Mouse (Mus musculus): ENCODE data around the gene Bloc1s3. TPM values are rescaled to one million over a fixed set of nuclear protein-coding genes. Genes with fewer than 3 reads are reported as not detected.

Gene Bloc1s3
- 3.4 and 4.0 TPM in 2 replicates for polyA plus RNA-seq (2012; ENCODE audit: insufficient read depth, insufficient read length, missing spikeins)

DNA sequence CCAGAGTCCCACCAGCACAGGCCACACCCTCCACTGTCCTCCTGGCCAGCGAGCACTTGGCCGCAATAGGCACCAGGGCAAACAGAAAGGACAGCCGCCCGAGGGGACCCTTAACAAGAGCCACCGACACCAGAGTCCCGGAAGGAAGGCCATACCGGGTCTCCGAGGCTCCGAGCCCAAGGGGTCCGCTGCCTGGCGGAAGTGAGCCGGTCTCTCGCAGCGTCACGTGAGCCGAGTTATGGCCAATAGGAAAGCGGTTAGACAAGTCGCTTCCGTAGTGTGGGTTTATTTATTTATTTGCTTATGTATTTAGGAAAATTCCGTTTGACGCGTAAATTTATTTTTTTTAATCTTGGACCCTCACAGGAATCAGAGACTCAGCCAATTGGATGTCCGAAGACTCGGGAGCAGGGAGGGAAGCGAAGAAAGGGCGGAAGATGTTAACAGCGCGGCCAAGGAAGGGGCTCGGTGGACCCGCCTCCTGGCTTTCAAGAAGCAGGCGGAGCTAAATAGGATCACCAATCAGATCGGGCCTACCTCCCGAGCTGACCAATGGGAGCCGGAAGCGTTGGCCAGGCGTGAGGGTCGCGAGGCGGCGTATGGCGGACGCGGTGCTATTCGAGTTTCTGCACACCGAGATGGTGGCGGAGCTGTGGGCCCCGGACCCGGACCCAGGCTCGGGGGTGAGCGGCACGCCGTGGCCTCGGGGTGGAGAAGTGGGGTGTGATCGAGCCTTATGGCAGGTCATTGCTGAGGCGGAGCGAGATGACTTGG lies at the start of gene Bloc1s3, which contains the start of gene Trappc6a:
Gene Bloc1s3 (minus strand): TSS at position 218 of the 774 bp plus-strand sequence.
Gene Trappc6a (plus strand): TSS at position 246 of the 774 bp plus-strand sequence.
- Histone ChIP-seq H3K27ac (replicated peaks; ENCODE audit: low read depth, low read length) (peak within 1 kb of the TSS; percentile 77), H3K4me1 (ENCODE audit: control insufficient read depth, insufficient read depth, insufficient read length, low read length) (peaks cover 3% of the 10 kb centered on the region), H3K4me3 (ENCODE audit: insufficient read depth, low read depth, low read length) (peak within 1 kb of the TSS; percentile 95)

DNA sequence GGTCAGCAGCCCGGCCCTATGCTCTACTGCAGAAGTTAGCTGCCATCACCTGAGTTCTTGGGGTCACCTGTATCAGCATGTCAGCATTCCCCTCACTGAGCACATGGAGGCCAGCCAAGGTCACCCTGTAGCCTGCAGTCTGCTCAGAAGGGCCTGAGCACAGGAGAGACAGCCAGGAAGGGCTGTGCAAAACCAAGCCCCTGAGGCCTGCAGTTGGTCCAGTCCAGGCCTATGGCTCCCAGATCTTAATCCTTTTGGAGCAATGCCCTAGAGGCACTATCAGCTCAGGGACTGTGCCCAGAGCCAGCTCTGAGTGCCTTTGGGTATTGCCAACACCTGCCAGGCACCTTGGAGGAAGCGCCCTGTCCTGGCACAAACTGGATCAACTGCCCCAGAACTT lies 48.9 kb upstream of the Bloc1s3 start:
- Histone ChIP-seq H3K27ac (replicated peaks; ENCODE audit: low read depth, low read length) (no peak overlapping the region), H3K4me1 (ENCODE audit: control insufficient read depth, insufficient read depth, insufficient read length, low read length) (peaks cover 58% of the 10 kb centered on the region), H3K4me3 (ENCODE audit: insufficient read depth, low read depth, low read length) (no peak overlapping the region)

DNA sequence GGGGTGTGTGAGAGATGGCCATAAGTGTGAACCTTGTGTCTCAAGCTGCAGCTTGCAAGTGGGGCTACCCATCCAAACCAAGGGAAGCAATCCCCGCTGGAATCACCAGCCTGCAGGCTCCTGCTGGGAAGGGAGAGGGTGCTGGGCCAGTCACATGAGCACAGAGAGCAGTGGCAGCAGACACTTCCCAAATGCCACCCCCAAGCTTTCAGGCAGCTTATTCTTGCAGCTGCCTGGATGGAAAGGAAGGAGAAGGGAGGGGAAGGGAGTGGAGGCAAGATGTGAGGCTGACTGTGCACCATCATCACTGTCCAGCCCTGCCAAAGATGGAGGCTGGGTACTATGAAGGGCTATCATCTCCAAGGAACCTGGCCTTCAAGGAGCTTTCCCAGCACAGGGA lies 46.0 kb upstream of the Bloc1s3 start:
- Histone ChIP-seq H3K4me1 (ENCODE audit: control insufficient read depth, insufficient read depth, insufficient read length, low read length) (peaks cover 48% of the 10 kb centered on the region), H3K27ac (replicated peaks; ENCODE audit: low read depth, low read length) (no peak overlapping the region), H3K4me3 (ENCODE audit: insufficient read depth, low read depth, low read length) (no peak overlapping the region)

DNA sequence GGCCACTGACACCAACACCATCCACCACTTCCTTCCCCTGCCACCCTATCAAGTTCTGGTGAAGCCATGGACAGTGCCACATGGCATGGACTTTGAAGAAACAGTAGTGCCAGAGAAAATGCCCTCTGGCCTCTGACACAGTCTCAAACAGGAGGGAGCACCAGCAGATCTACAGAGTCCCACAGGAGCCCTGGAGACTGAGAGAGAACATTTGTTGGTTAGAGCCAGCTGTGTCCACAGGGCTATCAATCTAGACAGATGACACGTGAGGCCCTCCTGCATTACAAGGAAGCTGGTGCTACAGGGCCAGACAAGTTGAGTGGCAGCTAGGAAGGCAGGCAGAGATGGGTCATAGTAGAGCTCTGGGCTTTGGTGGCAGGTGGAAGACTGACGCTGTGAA lies 44.3 kb upstream of the Bloc1s3 start:
- Histone ChIP-seq H3K27ac (replicated peaks; ENCODE audit: low read depth, low read length) (no peak overlapping the region), H3K4me1 (ENCODE audit: control insufficient read depth, insufficient read depth, insufficient read length, low read length) (peaks cover 40% of the 10 kb centered on the region), H3K4me3 (ENCODE audit: insufficient read depth, low read depth, low read length) (no peak overlapping the region)

DNA sequence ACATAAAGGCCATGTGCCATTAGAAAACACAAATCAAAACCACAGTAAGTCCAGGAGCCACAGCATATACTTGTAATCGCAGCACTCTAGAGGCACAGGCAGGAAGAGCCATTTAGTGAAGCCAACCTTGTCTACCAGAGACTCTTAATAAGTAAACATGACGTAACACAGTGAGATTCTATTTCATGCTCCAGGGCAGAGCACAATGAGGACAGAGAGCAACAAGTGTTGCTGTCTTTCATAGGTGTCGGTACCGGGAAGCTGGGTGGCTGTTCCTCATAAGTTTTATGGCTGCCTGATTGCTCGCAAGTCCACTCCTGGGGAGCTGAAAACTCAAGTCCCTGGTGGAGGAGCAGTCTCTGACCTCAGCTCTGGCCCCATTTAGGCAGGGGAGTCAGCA lies 43.5 kb upstream of the Bloc1s3 start:
- H3K4me1 ChIP-seq (ENCODE audit: control insufficient read depth, insufficient read depth, insufficient read length, low read length) = peaks cover 40% of the 10 kb centered on the region
- no peak overlapping the region for H3K4me3 ChIP-seq (ENCODE audit: insufficient read depth, low read depth, low read length)
- no peak overlapping the region for H3K27ac ChIP-seq (replicated peaks; ENCODE audit: low read depth, low read length)

DNA sequence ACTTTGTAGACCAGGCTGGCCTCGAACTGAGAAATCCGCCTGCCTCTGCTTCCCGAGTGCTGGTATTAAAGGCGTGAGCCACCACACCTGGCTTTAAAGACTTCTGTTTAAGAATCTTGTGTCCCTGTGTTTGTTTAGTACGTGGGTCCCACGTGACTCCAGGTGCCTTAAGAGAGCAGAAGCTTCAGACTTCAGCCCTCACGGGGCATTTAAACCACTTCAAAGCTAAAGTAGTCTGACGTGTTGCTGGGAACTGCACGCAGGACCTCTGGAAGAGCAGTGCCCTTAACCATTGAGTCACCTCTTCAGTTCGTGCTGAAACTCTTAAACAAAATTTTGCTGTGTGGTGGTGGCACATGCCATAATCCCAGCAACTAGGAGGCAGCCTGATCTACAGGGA lies 41.2 kb upstream of the Bloc1s3 start:
- Histone ChIP-seq H3K27ac (replicated peaks; ENCODE audit: low read depth, low read length) (no peak overlapping the region), H3K4me3 (ENCODE audit: insufficient read depth, low read depth, low read length) (no peak overlapping the region)

DNA sequence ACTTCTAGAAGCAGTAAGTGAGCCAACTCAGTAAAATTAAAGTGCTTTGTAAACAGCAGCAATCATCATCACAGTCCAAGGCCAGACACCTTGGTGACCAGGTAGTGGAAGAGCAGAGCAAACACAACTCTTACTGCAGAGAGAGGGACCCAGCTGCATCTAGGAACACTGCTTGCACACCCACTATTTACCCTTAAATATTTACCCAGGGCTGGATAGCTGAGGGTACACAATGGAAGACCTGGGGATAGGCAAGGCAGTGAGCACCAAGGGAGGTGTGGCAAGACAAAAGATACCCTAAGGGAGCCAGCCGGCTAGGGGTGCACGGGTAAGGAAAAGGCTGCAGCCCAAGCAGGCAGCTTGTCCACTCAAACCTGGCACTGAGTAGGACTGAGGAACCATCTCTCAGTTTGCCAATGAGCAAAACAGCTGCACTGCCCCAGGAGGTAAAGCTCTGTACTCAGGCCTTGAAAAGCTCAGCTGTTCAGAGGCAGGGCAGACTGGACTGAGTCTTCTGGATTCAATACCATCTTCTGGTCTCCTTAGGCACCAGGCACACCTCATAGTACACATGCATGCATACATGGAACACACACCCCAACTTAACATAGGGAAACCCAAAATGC lies 39.3 kb upstream of the Bloc1s3 start:
- H3K4me1 ChIP-seq (ENCODE audit: control insufficient read depth, insufficient read depth, insufficient read length, low read length) = peaks cover 22% of the 10 kb centered on the region
- no peak overlapping the region for H3K27ac ChIP-seq (replicated peaks; ENCODE audit: low read depth, low read length)
- no peak overlapping the region for H3K4me3 ChIP-seq (ENCODE audit: insufficient read depth, low read depth, low read length)

More for the DNA sequence above, 41.2 kb upstream of the Bloc1s3 start:
- peaks cover 32% of the 10 kb centered on the region for H3K4me1 ChIP-seq (ENCODE audit: control insufficient read depth, insufficient read depth, insufficient read length, low read length)

DNA sequence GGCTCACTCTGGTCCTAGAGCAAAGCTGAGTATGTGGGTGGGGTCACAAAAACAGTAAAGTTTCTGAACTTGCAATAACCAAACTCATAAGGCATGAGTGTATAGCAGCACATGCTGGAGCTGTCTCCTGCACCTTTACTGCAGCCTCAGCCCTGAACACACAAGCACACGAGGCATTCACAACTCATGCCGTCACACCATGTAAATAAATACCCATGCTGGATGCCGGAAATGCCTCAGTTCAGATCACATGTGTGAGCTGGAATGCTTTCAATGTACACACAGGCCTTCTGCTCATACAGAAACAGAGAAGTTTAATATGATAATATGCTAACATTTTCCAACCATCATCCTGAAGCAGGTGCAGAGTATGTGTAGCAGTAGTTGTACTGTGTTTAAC lies 37.8 kb upstream of the Bloc1s3 start:
- no peak overlapping the region for H3K4me3 ChIP-seq (ENCODE audit: insufficient read depth, low read depth, low read length)
- no peak overlapping the region for H3K27ac ChIP-seq (replicated peaks; ENCODE audit: low read depth, low read length)
- peaks cover 31% of the 10 kb centered on the region for H3K4me1 ChIP-seq (ENCODE audit: control insufficient read depth, insufficient read depth, insufficient read length, low read length)

DNA sequence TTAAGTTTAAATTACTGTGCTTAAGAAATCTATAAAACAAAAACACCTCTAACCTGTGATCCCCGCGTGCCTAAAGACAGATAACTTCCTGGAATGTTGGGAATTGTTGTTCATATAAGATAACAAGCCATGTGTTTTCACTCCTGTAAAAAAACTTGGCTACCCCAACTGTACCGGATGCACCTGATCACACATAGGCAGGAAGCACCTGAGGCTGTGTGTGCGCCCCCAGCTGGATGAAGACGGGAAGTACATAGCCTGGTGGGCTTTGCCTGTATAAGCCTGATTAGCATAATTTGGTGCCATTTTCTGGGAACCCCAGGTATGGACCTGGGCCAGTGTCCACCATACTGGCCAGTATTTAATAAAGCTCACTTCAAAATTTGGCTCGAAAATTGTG lies 35.4 kb upstream of the Bloc1s3 start:
- Histone ChIP-seq H3K4me3 (ENCODE audit: insufficient read depth, low read depth, low read length) (no peak overlapping the region), H3K27ac (replicated peaks; ENCODE audit: low read depth, low read length) (no peak overlapping the region), H3K4me1 (ENCODE audit: control insufficient read depth, insufficient read depth, insufficient read length, low read length) (peaks cover 33% of the 10 kb centered on the region)

DNA sequence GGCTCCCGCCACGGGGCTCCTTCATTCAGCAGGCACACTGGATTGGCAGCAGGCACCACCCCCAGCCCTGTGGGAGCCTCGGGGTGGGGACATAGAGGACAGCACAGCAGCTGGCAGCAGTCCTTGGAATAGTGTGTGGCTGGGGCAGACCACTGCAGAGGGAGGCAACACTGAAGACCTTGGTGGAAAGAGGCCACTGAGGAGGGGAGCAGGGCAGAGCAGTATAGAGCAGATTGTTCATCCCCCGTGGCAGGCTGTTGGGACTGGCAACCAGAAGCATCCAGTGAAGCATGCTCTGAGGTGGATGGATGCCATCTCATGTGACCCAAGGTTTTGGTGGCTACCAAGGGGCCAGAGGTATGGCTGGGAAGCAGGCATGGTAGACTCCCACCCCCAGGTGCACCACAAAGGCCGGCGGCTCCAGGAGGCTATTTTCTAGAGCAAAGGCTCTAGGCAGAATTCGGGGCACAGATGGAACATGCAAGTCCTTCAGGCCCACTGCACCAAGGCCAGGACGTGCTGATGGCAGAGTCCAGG lies 34.1 kb upstream of the Bloc1s3 start:
- no peak overlapping the region for H3K27ac ChIP-seq (replicated peaks; ENCODE audit: low read depth, low read length)
- H3K4me1 ChIP-seq (ENCODE audit: control insufficient read depth, insufficient read depth, insufficient read length, low read length) = peaks cover 28% of the 10 kb centered on the region
- no peak overlapping the region for H3K4me3 ChIP-seq (ENCODE audit: insufficient read depth, low read depth, low read length)

DNA sequence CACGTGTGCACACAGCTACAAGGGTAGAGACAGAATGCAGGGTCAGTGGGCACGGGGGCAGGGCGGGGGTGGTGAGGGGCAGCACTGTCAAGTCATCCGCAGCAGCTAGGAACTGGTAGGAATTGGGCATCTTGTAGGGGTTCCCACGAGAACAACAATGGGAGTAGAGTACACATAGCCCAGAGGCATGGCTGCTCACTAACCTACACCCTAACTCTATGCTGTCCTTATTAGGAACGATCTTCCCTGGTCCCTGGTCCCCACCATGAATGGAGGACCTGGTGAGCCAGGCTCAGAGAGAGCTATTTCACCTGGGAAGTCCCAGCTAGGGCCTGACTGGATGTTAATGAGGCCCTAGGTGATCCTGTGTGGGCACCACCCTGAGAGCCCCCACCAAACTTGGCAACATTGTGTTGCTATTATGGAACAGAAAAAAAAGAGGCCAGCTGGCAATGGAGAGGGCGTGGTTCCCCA lies 33.6 kb upstream of the Bloc1s3 start:
- Histone ChIP-seq H3K27ac (replicated peaks; ENCODE audit: low read depth, low read length) (no peak overlapping the region), H3K4me3 (ENCODE audit: insufficient read depth, low read depth, low read length) (no peak overlapping the region), H3K4me1 (ENCODE audit: control insufficient read depth, insufficient read depth, insufficient read length, low read length) (peaks cover 25% of the 10 kb centered on the region)

DNA sequence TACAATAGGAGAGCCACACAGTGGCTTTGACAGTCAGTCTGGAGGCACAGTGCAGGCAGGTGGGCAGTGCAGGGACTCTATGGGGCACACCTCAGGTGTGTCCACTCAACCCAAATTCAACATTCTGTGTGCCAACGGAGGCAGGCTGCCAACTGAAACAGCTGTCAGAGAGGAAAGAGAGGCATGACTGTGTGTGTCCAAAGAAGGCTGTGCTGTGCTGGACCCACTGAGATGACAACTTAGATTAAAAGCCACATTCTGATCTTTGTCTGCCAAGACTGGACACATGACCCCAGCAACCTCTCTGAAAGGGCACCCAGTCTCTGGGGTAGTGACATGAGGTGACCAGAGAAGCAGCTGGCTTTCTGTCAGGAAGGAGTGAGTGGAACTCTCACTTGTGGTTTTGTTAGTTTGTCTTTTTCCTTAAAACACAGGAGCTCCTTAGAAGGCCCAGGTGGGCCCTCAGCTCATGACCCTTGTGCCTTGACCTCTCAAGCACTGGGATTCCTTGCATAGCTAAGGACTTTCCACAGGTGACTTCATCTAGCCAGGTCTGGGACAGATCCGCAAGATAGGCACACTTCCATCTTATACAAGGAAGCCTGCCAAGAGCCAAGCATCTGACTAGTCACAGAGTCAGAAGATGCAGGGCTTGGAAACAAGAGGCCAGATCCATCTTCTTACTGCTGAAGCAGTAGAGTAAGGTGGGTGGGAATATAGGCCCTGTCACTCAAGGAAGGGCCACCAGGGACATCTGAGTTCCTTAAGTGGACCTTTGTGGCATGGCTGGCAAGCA lies 32.8 kb upstream of the Bloc1s3 start:
- Histone ChIP-seq H3K27ac (replicated peaks; ENCODE audit: low read depth, low read length) (no peak overlapping the region), H3K4me1 (ENCODE audit: control insufficient read depth, insufficient read depth, insufficient read length, low read length) (peaks cover 22% of the 10 kb centered on the region), H3K4me3 (ENCODE audit: insufficient read depth, low read depth, low read length) (no peak overlapping the region)

DNA sequence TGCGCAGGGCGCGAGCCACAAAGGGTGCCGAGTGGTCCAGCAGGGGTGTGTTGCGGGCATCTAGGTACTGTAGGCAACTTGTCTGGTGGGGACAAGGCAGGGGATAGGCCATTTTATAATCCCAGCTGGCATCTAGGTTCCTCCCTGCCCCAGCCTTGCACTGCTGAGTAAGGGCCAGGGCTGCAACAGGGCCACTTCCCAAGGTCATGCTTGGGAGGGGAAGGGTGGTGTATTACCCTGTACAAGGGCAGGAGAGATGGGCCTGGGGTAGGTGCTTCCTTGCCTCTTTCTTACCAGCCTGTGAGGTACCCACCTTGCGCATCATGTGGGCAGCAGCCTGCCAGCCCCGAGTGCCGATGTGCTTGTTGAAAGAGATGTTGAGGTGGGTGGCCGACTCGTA lies 26.5 kb upstream of the Bloc1s3 start:
- Histone ChIP-seq H3K4me1 (ENCODE audit: control insufficient read depth, insufficient read depth, insufficient read length, low read length) (no peaks in the 10 kb centered on the region), H3K4me3 (ENCODE audit: insufficient read depth, low read depth, low read length) (no peak overlapping the region), H3K27ac (replicated peaks; ENCODE audit: low read depth, low read length) (no peak overlapping the region)

DNA sequence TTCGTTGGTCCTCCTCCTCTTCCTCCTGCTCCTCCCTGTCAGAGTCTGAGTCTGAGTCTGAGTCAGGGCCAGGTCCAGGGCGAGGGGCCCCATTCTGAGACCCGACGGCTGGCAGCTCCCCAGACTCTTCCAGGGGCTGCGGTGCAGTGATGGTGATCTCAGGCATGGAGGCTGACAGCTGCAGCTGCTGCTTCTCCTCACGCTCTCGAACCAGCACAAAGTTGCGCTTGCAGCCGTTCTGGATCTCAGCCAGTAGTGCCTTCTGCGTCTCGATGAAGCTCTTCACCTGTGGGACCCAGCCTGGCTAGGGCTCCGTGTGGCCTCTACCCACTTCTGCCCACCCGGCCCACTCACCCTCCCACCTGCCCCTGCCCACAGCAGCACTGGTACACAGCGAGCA lies 24.1 kb upstream of the Bloc1s3 start:
- no peak overlapping the region for H3K4me3 ChIP-seq (ENCODE audit: insufficient read depth, low read depth, low read length)
- no peak overlapping the region for H3K27ac ChIP-seq (replicated peaks; ENCODE audit: low read depth, low read length)
- no peaks in the 10 kb centered on the region for H3K4me1 ChIP-seq (ENCODE audit: control insufficient read depth, insufficient read depth, insufficient read length, low read length)

DNA sequence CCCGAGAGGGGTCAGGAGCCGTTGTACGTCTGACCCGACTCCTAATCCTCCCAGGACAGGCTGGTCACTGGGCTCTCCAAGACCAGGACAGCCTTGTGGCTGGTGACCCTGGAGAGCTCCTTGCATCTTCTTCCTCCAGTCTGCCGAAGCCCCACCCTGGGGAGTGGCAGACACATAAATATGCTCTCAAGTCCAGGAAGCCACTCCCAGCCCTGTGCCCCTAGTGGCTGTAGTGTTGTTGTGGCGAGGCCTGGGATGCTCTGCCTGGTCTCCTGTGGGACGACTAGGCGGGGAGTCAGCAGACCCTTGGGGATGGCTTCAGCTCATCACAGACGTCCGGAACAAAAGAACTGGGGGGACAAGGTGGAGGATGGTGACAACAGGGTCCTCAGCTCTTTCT lies 22.9 kb upstream of the Bloc1s3 start:
- H3K4me1 ChIP-seq (ENCODE audit: control insufficient read depth, insufficient read depth, insufficient read length, low read length) = no peaks in the 10 kb centered on the region
- H3K4me3 ChIP-seq (ENCODE audit: insufficient read depth, low read depth, low read length) = no peak overlapping the region
- no peak overlapping the region for H3K27ac ChIP-seq (replicated peaks; ENCODE audit: low read depth, low read length)
